8 mouse cellular contexts compared by ENCODE assay signal in genomic region chr11:116307019-116307725, GRCm38 (mm10). TPM values are rescaled to one million over a fixed set of nuclear protein-coding genes. Genes with fewer than 3 reads are reported as not detected.
DNase-seq lines count a peak whose midpoint lies in the region; ATAC-seq and TF ChIP-seq lines count a peak whose summit lies in the region.

Gene Exoc7 (minus strand): TSS chr11:116307233.

- DNase-seq in lung, adult 2 months = no peak
- no peak for DNase-seq in lung, adult 18-20 months
- no peak for DNase-seq in adrenal gland, postnatal 4 days (ENCODE audit: low spot score in 2 of 2)
- no peak for DNase-seq in gastrocnemius, postnatal 25 days
- DNase-seq in midbrain, embryonic 10.5 days (ENCODE audit: low spot score) = no peak
- no peak for DNase-seq in urinary bladder, postnatal 10 days (ENCODE audit: low spot score)

- no peaks in the 10 kb centered on the region for H3K9me3 ChIP-seq in intestine, embryonic 16.5 days (ENCODE audit: control insufficient read depth, low read length)
- H3K9me3 ChIP-seq in midbrain, embryonic 10.5 days (replicated peaks) = no peaks in the 10 kb centered on the region

- H3K27me3 ChIP-seq in intestine, embryonic 16.5 days (replicated peaks; ENCODE audit: control insufficient read depth, insufficient read depth, low read length) = no peaks in the 10 kb centered on the region
- peaks cover 21% of the 10 kb centered on the region for H3K27me3 ChIP-seq in midbrain, embryonic 10.5 days (ENCODE audit: low read depth, poor library complexity, severe bottlenecking)

- H3K36me3 ChIP-seq in intestine, embryonic 16.5 days (ENCODE audit: control insufficient read depth, insufficient read depth, low read length) = no peaks in the 10 kb centered on the region; the same call in 1 of the 2 replicates
- peaks cover 31% of the 10 kb centered on the region for H3K36me3 ChIP-seq in midbrain, embryonic 10.5 days

- peak within 1 kb of the TSS; percentile 88 for H3K4me3 ChIP-seq in lung, adult 2 months (replicated peaks; ENCODE audit: extremely low read depth, low read depth, low read length)
- H3K4me3 ChIP-seq in intestine, embryonic 16.5 days (ENCODE audit: low read length) = peak within 1 kb of the TSS; percentile 83
- H3K4me3 ChIP-seq in midbrain, embryonic 10.5 days = peak within 1 kb of the TSS; percentile 92

- peaks cover 5% of the 10 kb centered on the region; the same call in 1 of the 2 replicates for H3K4me1 ChIP-seq in lung, adult 2 months (ENCODE audit: control insufficient read depth, insufficient read depth, low read length)
- peaks cover 7% of the 10 kb centered on the region for H3K4me1 ChIP-seq in intestine, embryonic 16.5 days (ENCODE audit: control insufficient read depth, insufficient read depth, low read length)
- peaks cover 19% of the 10 kb centered on the region for H3K4me1 ChIP-seq in midbrain, embryonic 10.5 days

- 80% methylated on average over 10 of the region's 10 CpGs for WGBS in lung, adult 2 months
- 84% methylated on average over 10 of the region's 10 CpGs for WGBS in intestine, embryonic 16.5 days
- WGBS in midbrain, embryonic 10.5 days = 83% methylated on average over 10 of the region's 10 CpGs

- no peak for TF ChIP-seq POLR2A in lung, adult 2 months (IDR thresholded peaks at IDR 0.05; ENCODE audit: borderline replicate concordance, extremely low read depth, low read depth, low read length)

- peak; percentile 10; the same call in 1 of the 2 replicates for ATAC-seq in intestine, embryonic 16.5 days
- no peak for ATAC-seq in erythroid progenitor cell, adult 5-6 weeks (replicated peaks; ENCODE audit: low FRiP score, poor library complexity, severe bottlenecking)

- TF ChIP-seq CTCF in lung, adult 2 months (IDR thresholded peaks at IDR 0.05; ENCODE audit: insufficient read depth, low read length) = no peak

- peak within 1 kb of the TSS; percentile 37 for H3K27ac ChIP-seq in intestine, embryonic 16.5 days (ENCODE audit: low read length)
- H3K27ac ChIP-seq in midbrain, embryonic 10.5 days (replicated peaks) = peak within 1 kb of the TSS; percentile 86

- peak within 1 kb of the TSS; percentile 87 for H3K9ac ChIP-seq in intestine, embryonic 16.5 days (ENCODE audit: low read depth, low read length)

- H3K4me2 ChIP-seq in intestine, embryonic 16.5 days (ENCODE audit: low read depth, low read length) = peak within 1 kb of the TSS; percentile 89

RNA-seq across cellular contexts. Expression of gene Exoc7, which starts in this region (rescaled TPM):
- 29.9 and 33.2 TPM in 2 replicates for polyA plus RNA-seq in lung, adult 2 months (2012; rRNA removed)
- 10 to 100 TPM; 80.2 to 88.5 TPM for total RNA-seq in adrenal gland, postnatal 4 days (2021)
- 10 to 100 TPM; 66.5 to 69.1 TPM for total RNA-seq in gastrocnemius, postnatal 25 days (2021)
- 52.5 and 54.6 TPM in 2 replicates for polyA plus RNA-seq in intestine, embryonic 16.5 days (2015; fragmentation: Nextera tagmentation; extraction: Ambion mirVana)
- polyA plus RNA-seq in midbrain, embryonic 10.5 days (2016; fragmentation: Nextera tagmentation; extraction: Ambion mirVana) = 57.6 and 71.6 TPM in 2 replicates
- 7.6 and 8.4 TPM in 2 replicates for total RNA-seq in erythroid progenitor cell, adult 5-6 weeks (2015; ENCODE audit: low replicate concordance)
- total RNA-seq in erythroid progenitor cell, adult 5-6 weeks (2017; ENCODE audit: low replicate concordance) = 7.4 and 57.7 TPM in 2 replicates
